Mouse (Mus musculus) Muller cell, postnatal 12 days (primary cell): Measurements from ENCODE around the gene Arpc4.

Experiments used
- DNase-seq: peaks from one replicate; pipeline ENCODE4 v3.0.0-alpha.2; 2015; ENCODE audit errors: inconsistent ontology term

Arpc4 gene

GRCm38 (mm10) chr6:113404649-113405448 lies 26.9 kb downstream of the Arpc4 start:
- no peak for DNase-seq

- DNase-seq, result no peak
These were observed 27.6 kb downstream of the Arpc4 start for GRCm38 (mm10) chr6:113405483-113405882.

DNA sequence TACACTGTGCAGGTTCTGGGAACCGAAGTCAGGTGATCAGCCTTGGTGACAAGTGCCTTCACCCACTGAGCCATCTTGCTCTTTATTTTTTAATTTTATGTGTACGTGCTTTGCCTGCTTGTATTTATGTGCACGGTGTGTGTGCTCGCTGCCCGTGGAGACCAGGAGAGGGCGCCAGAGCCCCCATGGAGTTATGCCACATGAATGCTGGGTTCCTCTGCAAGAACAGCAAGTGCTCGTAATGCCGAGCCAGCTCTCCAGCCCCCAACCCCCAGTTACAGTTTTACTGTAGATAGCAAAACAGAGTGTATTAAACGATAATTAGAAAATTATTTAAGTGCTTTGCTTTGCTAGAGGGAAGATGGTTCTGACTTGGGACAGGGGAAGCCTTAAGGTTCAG lies 28.8 kb downstream of the Arpc4 start:
- DNase-seq, result no peak

- DNase-seq, result no peak
These were observed 32.1 kb downstream of the Arpc4 start for GRCm38 (mm10) chr6:113410001-113410400.

DNA sequence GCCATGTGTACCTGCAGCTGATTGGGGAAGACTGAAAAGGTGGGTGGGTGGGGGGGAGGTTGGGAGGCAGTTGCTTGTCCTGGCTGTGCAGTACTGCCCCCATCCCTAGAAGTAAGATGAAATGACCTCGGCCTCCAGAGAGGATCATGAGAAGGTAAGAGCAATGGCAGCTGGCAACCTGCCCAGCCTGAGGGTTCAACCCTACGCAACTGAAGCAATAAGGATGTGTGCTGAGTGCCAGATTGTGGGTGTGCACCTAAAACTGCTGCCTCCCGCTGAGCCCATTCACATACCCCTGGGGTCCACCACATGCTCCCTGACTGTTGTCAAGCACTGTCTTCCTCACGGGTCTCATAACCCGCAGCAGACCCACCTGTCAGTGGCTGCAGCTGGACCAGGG lies 38.5 kb downstream of the Arpc4 start:
- DNase-seq, result no peak

GRCm38 (mm10) chr6:113418441-113419198 lies 40.7 kb downstream of the Arpc4 start:
- DNase-seq, result no peak

GRCm38 (mm10) chr6:113419199-113419587 lies 41.3 kb downstream of the Arpc4 start, which contains the start of gene Rpusd3:
Gene Rpusd3, minus strand, starts transcription at chr6:113419340.
- DNase-seq, result peak; percentile 90

GRCm38 (mm10) chr6:113423000-113423399 lies 45.1 kb downstream of the Arpc4 start:
- no peak for DNase-seq

DNA sequence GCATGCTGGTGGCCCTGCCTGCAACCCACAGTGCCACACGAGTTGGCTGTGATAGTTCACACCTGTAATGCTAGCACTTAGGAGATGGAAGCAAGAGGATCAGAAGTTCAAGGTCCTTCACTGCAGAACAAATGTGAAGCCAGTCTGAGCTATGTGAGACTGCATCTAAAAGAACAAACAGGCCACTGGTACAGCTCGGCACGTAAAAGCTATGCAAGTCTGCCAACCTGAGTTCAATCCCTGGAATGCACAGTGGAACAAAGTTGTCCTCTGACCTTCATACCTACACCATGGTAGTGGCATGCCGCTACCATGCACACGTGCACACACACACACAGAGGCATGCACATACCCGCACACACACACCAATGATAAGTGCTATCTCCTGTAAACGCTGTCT lies 46.3 kb downstream of the Arpc4 start:
- DNase-seq, result no peak

DNA sequence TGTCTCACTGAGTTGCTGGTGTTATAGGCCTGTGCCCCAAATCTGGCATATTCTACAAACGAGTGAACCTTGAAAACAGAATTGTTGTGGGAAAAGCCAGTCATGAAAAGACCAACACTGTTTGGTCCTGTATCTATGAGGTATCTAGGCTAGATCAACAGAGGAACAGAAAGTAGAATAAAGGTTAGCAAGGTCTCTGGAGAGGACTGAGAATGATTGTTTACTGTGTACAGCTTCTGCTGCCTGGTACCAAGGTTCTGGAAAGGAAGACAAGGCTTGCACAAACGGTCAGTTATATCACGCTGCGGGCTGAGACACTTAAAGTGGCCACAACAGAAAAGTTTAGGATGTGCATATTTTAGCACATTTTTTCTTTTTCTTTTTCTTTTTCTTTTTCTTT lies 48.8 kb downstream of the Arpc4 start:
- DNase-seq, result no peak

DNA sequence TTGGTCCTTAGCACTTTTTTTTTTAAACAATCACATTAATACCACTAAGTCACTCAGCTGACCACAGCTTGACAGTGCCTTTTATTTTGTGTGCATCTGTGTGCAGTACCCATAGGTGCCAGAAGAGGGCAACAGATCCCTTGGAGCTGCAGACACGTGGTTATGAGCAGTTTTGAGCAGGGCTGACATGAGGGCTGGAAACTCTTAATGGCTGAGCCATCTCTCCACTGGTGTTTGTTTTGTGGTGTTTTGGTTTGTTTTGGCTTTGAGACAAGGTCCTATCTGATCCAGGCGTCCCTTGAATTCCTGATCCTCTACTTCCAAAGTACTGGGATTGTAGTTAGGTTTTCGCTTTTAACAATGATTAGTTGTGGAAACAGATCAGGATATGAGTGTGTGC lies 49.5 kb downstream of the Arpc4 start:
- no peak for DNase-seq

- DNase-seq, result no peak
These were observed 50.1 kb downstream of the Arpc4 start for GRCm38 (mm10) chr6:113428006-113428405.

- DNase-seq, result no peak
These were observed 52.0 kb downstream of the Arpc4 start for GRCm38 (mm10) chr6:113429965-113430364.

GRCm38 (mm10) chr6:113430846-113431245 lies 52.9 kb downstream of the Arpc4 start:
- DNase-seq, result no peak

- no peak for DNase-seq
These were observed 53.9 kb downstream of the Arpc4 start for GRCm38 (mm10) chr6:113431801-113432200.

DNA sequence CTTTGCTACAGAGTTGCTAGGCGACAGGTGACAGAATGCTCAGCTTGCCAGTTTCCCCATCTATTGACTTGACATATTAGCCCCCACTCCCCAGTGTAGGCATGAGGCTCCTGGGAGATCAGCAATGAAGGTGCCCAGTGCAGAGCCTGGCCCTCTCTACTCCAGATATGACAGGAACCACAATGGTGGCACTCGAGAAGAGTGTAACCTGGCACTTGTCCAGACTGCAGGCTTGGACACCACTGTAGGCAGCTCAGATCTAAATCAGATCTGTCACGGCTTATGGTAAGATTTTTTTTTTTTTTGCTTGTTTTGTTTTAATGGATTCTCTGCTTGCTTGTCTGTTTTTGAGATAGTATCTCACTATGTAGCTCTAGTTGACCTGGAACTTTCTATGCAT lies 55.7 kb downstream of the Arpc4 start:
- no peak for DNase-seq

DNA sequence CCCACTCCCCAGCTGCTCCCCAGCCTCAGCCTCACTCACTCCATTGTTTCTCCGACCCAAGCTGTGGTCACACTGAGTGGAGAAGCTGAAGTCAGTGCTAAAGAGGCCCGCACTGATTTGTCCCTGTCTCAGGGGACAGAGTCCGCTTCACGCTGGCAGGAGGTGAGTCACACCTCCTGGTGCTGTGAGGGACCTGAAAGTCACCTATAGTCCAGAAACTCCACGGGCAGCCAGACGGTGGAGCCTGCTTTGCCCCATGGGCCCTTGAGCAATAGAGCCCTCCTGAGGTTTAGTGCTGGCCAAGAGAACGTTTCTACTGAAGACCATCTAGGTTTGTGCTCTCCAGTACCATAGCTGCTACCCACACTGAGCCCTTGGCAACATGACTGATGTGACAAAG lies 56.8 kb downstream of the Arpc4 start:
- no peak for DNase-seq

GRCm38 (mm10) chr6:113435664-113436205 lies 57.8 kb downstream of the Arpc4 start, which contains the start of gene Cidec:
Gene Cidec, minus strand, starts transcription at chr6:113435760.
- DNase-seq, result no peak

- no peak for DNase-seq
These were observed 59.2 kb downstream of the Arpc4 start for GRCm38 (mm10) chr6:113437135-113437534.

DNA sequence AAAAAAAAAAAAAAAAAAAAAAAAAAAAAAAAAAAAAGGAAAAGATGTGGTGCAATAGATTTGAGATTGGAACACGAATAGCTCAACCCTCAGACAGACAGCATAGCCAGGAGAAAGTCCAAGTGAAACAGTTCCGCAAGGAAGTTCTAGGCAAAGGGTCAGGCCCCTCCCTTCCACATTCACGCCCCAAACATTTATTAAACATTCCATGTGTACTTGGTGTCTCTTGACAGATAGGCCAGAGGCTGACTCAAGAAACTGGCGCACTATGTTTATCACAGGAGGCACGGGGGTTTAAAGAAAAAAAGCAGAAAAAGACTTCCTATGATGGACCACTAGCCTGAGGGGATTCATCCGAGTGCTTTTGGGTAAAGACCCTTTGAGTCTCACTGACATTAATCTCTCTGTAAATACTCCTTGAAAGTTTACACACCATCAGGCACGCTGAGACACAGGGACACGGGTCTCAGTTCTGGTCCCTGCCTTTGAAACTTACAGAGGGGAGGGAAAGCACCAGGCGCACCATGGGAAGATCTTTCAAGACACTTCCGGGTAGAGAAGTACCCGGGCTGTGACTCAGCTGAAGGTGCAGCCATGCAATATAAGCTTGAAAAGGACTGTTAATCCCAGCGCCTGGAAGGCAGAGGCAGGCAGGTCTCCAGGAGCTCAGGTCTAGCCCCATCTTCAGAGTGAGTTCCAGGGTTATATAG lies 61.0 kb downstream of the Arpc4 start:
- no peak for DNase-seq
